Mouse (Mus musculus) liver, embryonic 15.5 days (tissue): Measurements from ENCODE around the gene Kif26b. TPM values are rescaled to one million over a fixed set of nuclear protein-coding genes. Genes with fewer than 3 reads are reported as not detected.

Experiments
- ATAC-seq: fragments of 200-750 bp; cut with Nextera tagmentation; 2 replicates; pipeline ENCODE4 v1.8.0; 2017; ENCODE audit warnings: moderate number of reproducible peaks, mild to moderate bottlenecking, moderate library complexity; ENCODE audit not compliant: insufficient read depth
- H3K27ac ChIP-seq: fragments of 300-500 bp; sonication (generic); replicated peaks from 2 replicates; pipeline ENCODE4 v1.5.1; 2015; ENCODE audit warnings: mild to moderate bottlenecking, inconsistent platforms
- H3K27me3 ChIP-seq: fragments of 300-500 bp; sonication (generic); 2 replicates; pipeline ENCODE4 v1.6.1; 2015; ENCODE audit warnings: mild to moderate bottlenecking, inconsistent platforms
- H3K36me3 ChIP-seq: fragments of 300-500 bp; sonication (generic); replicated peaks from 2 replicates; pipeline ENCODE4 v1.6.1; 2015; ENCODE audit warnings: moderate library complexity, mild to moderate bottlenecking, inconsistent platforms
- H3K4me1 ChIP-seq: fragments of 300-500 bp; sonication (generic); replicated peaks from 2 replicates; pipeline ENCODE4 v1.6.1; 2015; ENCODE audit warnings: inconsistent platforms
- H3K4me2 ChIP-seq: fragments of 300-500 bp; sonication (generic); 2 replicates; pipeline ENCODE4 v1.6.1; 2015; ENCODE audit warnings: moderate library complexity, mild to moderate bottlenecking, inconsistent platforms
- H3K4me3 ChIP-seq: fragments of 300-500 bp; sonication (generic); replicated peaks from 2 replicates; pipeline ENCODE4 v1.5.1; 2015; ENCODE audit warnings: mild to moderate bottlenecking, inconsistent platforms
- H3K9ac ChIP-seq: fragments of 300-500 bp; sonication (generic); 2 replicates; pipeline ENCODE4 v1.6.1; 2015; ENCODE audit warnings: moderate library complexity, mild to moderate bottlenecking, inconsistent platforms
- H3K9me3 ChIP-seq: fragments of 300-500 bp; sonication (generic); replicated peaks from 2 replicates; pipeline ENCODE4 v1.6.1; 2016; ENCODE audit warnings: inconsistent platforms
- WGBS: fragments of 180-500 bp; shearing (Covaris S2); methylation state at CpG from one replicate; pipeline ENCODE4 v1.1.7; 2015; ENCODE audit warnings: mixed read lengths; ENCODE audit not compliant: insufficient replicate concordance; 5-methylcytosine and 5-hydroxymethylcytosine counted together
- polyA plus RNA-seq: library from polyadenylated mRNA; unstranded; fragments of >200 nt; fragmentation: Nextera tagmentation; extraction: Ambion mirVana; gene quantifications from 2 replicates; pipeline ENCODE4 v1.2.1, GENCODE M21; 2015

Gene Kif26b
- polyA plus RNA-seq, 1 experiment from 2014 or later: 0.06 TPM

- Histone ChIP-seq H3K36me3 (no peaks in the 10 kb centered on the region), H3K9me3 (no peaks in the 10 kb centered on the region), H3K4me2 (no peak overlapping the region), H3K4me3 (no peak overlapping the region), H3K27me3 (no peaks in the 10 kb centered on the region), H3K27ac (no peak overlapping the region), H3K9ac (no peak overlapping the region), H3K4me1 (peaks cover 30% of the 10 kb centered on the region)
- ATAC-seq: no peak
- 60% methylated on average over 6 of the region's 6 CpGs for WGBS
These were observed 111.0 kb downstream of the Kif26b start for GRCm38 (mm10) chr1:178639951-178640350.

GRCm38 (mm10) chr1:178640719-178641455 is 112.0 kb downstream of the Kif26b start:
- no peak for ATAC-seq
- Histone ChIP-seq H3K9me3 (no peaks in the 10 kb centered on the region), H3K27me3 (no peaks in the 10 kb centered on the region), H3K27ac (no peak overlapping the region), H3K4me3 (no peak overlapping the region), H3K36me3 (no peaks in the 10 kb centered on the region), H3K4me2 (no peak overlapping the region), H3K9ac (no peak overlapping the region), H3K4me1 (peaks cover 35% of the 10 kb centered on the region)
- 57% methylated on average over 11 of the region's 11 CpGs for WGBS

GRCm38 (mm10) chr1:178641788-178642187 is 112.9 kb downstream of the Kif26b start:
- Histone ChIP-seq H3K9ac (no peak overlapping the region), H3K27me3 (no peaks in the 10 kb centered on the region), H3K36me3 (no peaks in the 10 kb centered on the region), H3K27ac (no peak overlapping the region), H3K4me2 (no peak overlapping the region), H3K9me3 (no peaks in the 10 kb centered on the region), H3K4me1 (peaks cover 29% of the 10 kb centered on the region), H3K4me3 (no peak overlapping the region)
- no peak for ATAC-seq
- WGBS: 43% methylated on average over 2 of the region's 2 CpGs

- H3K4me2 ChIP-seq: no peak overlapping the region
- no peak overlapping the region for H3K27ac ChIP-seq
- peaks cover 20% of the 10 kb centered on the region for H3K4me1 ChIP-seq
- 11% methylated on average over 4 of the region's 4 CpGs for WGBS
- no peaks in the 10 kb centered on the region for H3K9me3 ChIP-seq
- H3K27me3 ChIP-seq: no peaks in the 10 kb centered on the region
- ATAC-seq: peak; percentile 73
- no peak overlapping the region for H3K9ac ChIP-seq
- H3K4me3 ChIP-seq: no peak overlapping the region
- H3K36me3 ChIP-seq: no peaks in the 10 kb centered on the region
These were observed 116.0 kb downstream of the Kif26b start for GRCm38 (mm10) chr1:178644954-178645353.

- Histone ChIP-seq H3K4me2 (no peak overlapping the region), H3K27me3 (no peaks in the 10 kb centered on the region), H3K9ac (no peak overlapping the region), H3K4me3 (no peak overlapping the region), H3K4me1 (peaks cover 16% of the 10 kb centered on the region), H3K9me3 (no peaks in the 10 kb centered on the region), H3K27ac (no peak overlapping the region), H3K36me3 (no peaks in the 10 kb centered on the region)
- ATAC-seq: no peak
- 57% methylated on average over 4 of the region's 4 CpGs for WGBS
These were observed 117.7 kb downstream of the Kif26b start for GRCm38 (mm10) chr1:178646589-178646988.

- H3K4me1 ChIP-seq: no peaks in the 10 kb centered on the region
- 63% methylated on average over 4 of the region's 4 CpGs for WGBS
- no peak overlapping the region for H3K4me2 ChIP-seq
- no peak overlapping the region for H3K4me3 ChIP-seq
- no peak overlapping the region for H3K9ac ChIP-seq
- ATAC-seq: no peak
- H3K36me3 ChIP-seq: no peaks in the 10 kb centered on the region
- no peaks in the 10 kb centered on the region for H3K27me3 ChIP-seq
- no peaks in the 10 kb centered on the region for H3K9me3 ChIP-seq
- no peak overlapping the region for H3K27ac ChIP-seq
These were observed 126.6 kb downstream of the Kif26b start for GRCm38 (mm10) chr1:178655525-178655924.

GRCm38 (mm10) chr1:178661035-178661434 is 132.1 kb downstream of the Kif26b start:
- Histone ChIP-seq H3K9me3 (no peaks in the 10 kb centered on the region), H3K27me3 (no peaks in the 10 kb centered on the region), H3K9ac (no peak overlapping the region), H3K4me1 (no peaks in the 10 kb centered on the region), H3K27ac (no peak overlapping the region), H3K4me2 (no peak overlapping the region), H3K36me3 (no peaks in the 10 kb centered on the region), H3K4me3 (no peak overlapping the region)
- ATAC-seq: no peak
- 40% methylated on average over 3 of the region's 3 CpGs for WGBS

GRCm38 (mm10) chr1:178661556-178661955 is 132.6 kb downstream of the Kif26b start:
- H3K36me3 ChIP-seq: no peaks in the 10 kb centered on the region
- no peaks in the 10 kb centered on the region for H3K9me3 ChIP-seq
- no peak overlapping the region for H3K9ac ChIP-seq
- H3K4me1 ChIP-seq: no peaks in the 10 kb centered on the region
- H3K4me3 ChIP-seq: no peak overlapping the region
- no peak for ATAC-seq
- 27% methylated on average over 5 of the region's 5 CpGs for WGBS
- no peak overlapping the region for H3K4me2 ChIP-seq
- no peak overlapping the region for H3K27ac ChIP-seq
- no peaks in the 10 kb centered on the region for H3K27me3 ChIP-seq

DNA sequence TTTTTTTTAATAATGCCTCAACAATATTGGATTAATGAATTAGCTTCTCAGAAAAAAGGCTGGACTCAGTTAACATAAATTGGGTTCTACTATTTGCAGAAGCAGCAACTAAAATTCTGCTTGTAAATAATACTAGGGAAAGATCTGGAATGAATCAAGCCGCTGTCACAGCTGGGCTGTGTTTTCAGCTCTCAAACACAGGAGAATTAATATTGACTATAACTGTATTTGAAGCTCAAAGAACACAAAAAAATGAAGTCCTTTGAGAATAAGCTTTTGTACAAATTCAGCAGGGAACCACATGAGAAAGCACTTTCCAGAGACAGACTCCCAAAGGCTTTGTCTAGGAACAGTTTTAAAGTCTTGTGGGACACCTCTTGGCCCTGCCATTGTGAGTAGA is 134.6 kb downstream of the Kif26b start:
- no peaks in the 10 kb centered on the region for H3K27me3 ChIP-seq
- no peaks in the 10 kb centered on the region for H3K4me1 ChIP-seq
- WGBS: 66% methylated on average over 1 of the region's 1 CpGs
- H3K27ac ChIP-seq: no peak overlapping the region
- no peak overlapping the region for H3K4me3 ChIP-seq
- no peaks in the 10 kb centered on the region for H3K9me3 ChIP-seq
- no peak overlapping the region for H3K9ac ChIP-seq
- ATAC-seq: no peak
- H3K4me2 ChIP-seq: no peak overlapping the region
- H3K36me3 ChIP-seq: no peaks in the 10 kb centered on the region

GRCm38 (mm10) chr1:178664271-178664969 is 135.5 kb downstream of the Kif26b start:
- no peak overlapping the region for H3K4me3 ChIP-seq
- no peak for ATAC-seq
- no peaks in the 10 kb centered on the region for H3K4me1 ChIP-seq
- H3K36me3 ChIP-seq: no peaks in the 10 kb centered on the region
- no peak overlapping the region for H3K4me2 ChIP-seq
- H3K27ac ChIP-seq: no peak overlapping the region
- 46% methylated on average over 5 of the region's 5 CpGs for WGBS
- no peaks in the 10 kb centered on the region for H3K9me3 ChIP-seq
- no peaks in the 10 kb centered on the region for H3K27me3 ChIP-seq
- H3K9ac ChIP-seq: no peak overlapping the region

DNA sequence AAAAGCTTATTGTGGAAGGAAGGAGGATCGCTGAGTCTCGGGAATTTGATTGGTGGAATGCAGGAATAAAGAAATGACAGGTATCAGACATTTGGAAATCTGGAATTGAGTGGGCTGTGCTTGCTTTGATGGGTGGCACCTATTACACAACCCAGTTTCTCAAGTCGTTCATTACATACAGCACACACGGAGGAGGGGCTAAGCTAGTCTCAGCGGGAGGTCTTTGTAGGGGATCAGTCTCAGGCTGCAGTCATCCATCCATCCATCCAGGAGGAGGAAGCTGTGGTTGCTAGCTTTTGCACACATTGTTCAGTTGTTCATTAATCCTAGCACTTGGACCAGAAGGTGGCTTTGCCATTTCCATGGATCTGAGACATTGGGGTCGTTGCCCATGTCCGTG is 137.6 kb downstream of the Kif26b start:
- Histone ChIP-seq H3K4me2 (no peak overlapping the region), H3K9ac (no peak overlapping the region), H3K36me3 (no peaks in the 10 kb centered on the region), H3K9me3 (no peaks in the 10 kb centered on the region), H3K4me1 (no peaks in the 10 kb centered on the region), H3K27me3 (no peaks in the 10 kb centered on the region), H3K4me3 (no peak overlapping the region), H3K27ac (no peak overlapping the region)
- WGBS: 65% methylated on average over 7 of the region's 7 CpGs
- ATAC-seq: no peak
